Mouse (Mus musculus): Measurements from ENCODE around the gene Twist2. TPM values are rescaled to one million over a fixed set of nuclear protein-coding genes. Genes with fewer than 3 reads are reported as not detected.

The Twist2 gene
- polyA plus RNA-seq, 1 experiment from 2014 or later, result 6.5 TPM

GRCm38 (mm10) chr1:91851300-91851699 lies 50.0 kb downstream of the Twist2 start:
- Histone ChIP-seq H3K4me1 (ENCODE audit: control insufficient read depth, insufficient read depth, low read length) (no peaks in the 10 kb centered on the region), H3K9ac (ENCODE audit: low read depth, low read length) (no peak overlapping the region), H3K27me3 (ENCODE audit: control insufficient read depth, insufficient read depth, low read length) (no peaks in the 10 kb centered on the region), H3K4me2 (no peak overlapping the region), H3K4me3 (ENCODE audit: low read depth, low read length) (no peak overlapping the region), H3K36me3 (ENCODE audit: control insufficient read depth, insufficient read depth, low read length) (no peaks in the 10 kb centered on the region), H3K9me3 (replicated peaks; ENCODE audit: control insufficient read depth, low read length) (no peaks in the 10 kb centered on the region), H3K27ac (ENCODE audit: low read depth, low read length) (no peak overlapping the region)
- no peak for ATAC-seq (replicated peaks; ENCODE audit: insufficient number of reproducible peaks, low FRiP score, low TSS enrichment)
- 77% methylated on average over 7 of the region's 7 CpGs for WGBS (ENCODE audit: insufficient replicate concordance)

GRCm38 (mm10) chr1:91856771-91857664 lies 55.8 kb downstream of the Twist2 start:
- H3K36me3 ChIP-seq (ENCODE audit: control insufficient read depth, insufficient read depth, low read length), result no peaks in the 10 kb centered on the region
- no peaks in the 10 kb centered on the region for H3K27me3 ChIP-seq (ENCODE audit: control insufficient read depth, insufficient read depth, low read length)
- no peak overlapping the region for H3K27ac ChIP-seq (ENCODE audit: low read depth, low read length)
- H3K4me2 ChIP-seq, result no peak overlapping the region
- peaks cover 20% of the 10 kb centered on the region for H3K4me1 ChIP-seq (ENCODE audit: control insufficient read depth, insufficient read depth, low read length)
- ATAC-seq (replicated peaks; ENCODE audit: insufficient number of reproducible peaks, low FRiP score, low TSS enrichment), result no peak
- 41% methylated on average over 9 of the region's 9 CpGs for WGBS (ENCODE audit: insufficient replicate concordance)
- H3K4me3 ChIP-seq (ENCODE audit: low read depth, low read length), result no peak overlapping the region
- H3K9ac ChIP-seq (ENCODE audit: low read depth, low read length), result no peak overlapping the region
- H3K9me3 ChIP-seq (replicated peaks; ENCODE audit: control insufficient read depth, low read length), result no peaks in the 10 kb centered on the region

- no peak for ATAC-seq (replicated peaks; ENCODE audit: insufficient number of reproducible peaks, low FRiP score, low TSS enrichment)
- Histone ChIP-seq H3K27ac (ENCODE audit: low read depth, low read length) (no peak overlapping the region), H3K4me3 (ENCODE audit: low read depth, low read length) (no peak overlapping the region), H3K9ac (ENCODE audit: low read depth, low read length) (no peak overlapping the region), H3K36me3 (ENCODE audit: control insufficient read depth, insufficient read depth, low read length) (no peaks in the 10 kb centered on the region), H3K9me3 (replicated peaks; ENCODE audit: control insufficient read depth, low read length) (no peaks in the 10 kb centered on the region), H3K4me2 (no peak overlapping the region), H3K4me1 (ENCODE audit: control insufficient read depth, insufficient read depth, low read length) (peaks cover 20% of the 10 kb centered on the region), H3K27me3 (ENCODE audit: control insufficient read depth, insufficient read depth, low read length) (no peaks in the 10 kb centered on the region)
- WGBS (ENCODE audit: insufficient replicate concordance), result 69% methylated on average over 11 of the region's 11 CpGs
Measured at GRCm38 (mm10) chr1:91858101-91858790, 57.0 kb downstream of the Twist2 start.

GRCm38 (mm10) chr1:91858901-91859300 lies 57.6 kb downstream of the Twist2 start:
- Histone ChIP-seq H3K27me3 (ENCODE audit: control insufficient read depth, insufficient read depth, low read length) (no peaks in the 10 kb centered on the region), H3K9ac (ENCODE audit: low read depth, low read length) (no peak overlapping the region), H3K27ac (ENCODE audit: low read depth, low read length) (no peak overlapping the region), H3K4me3 (ENCODE audit: low read depth, low read length) (no peak overlapping the region), H3K4me1 (ENCODE audit: control insufficient read depth, insufficient read depth, low read length) (peaks cover 20% of the 10 kb centered on the region), H3K36me3 (ENCODE audit: control insufficient read depth, insufficient read depth, low read length) (no peaks in the 10 kb centered on the region), H3K4me2 (no peak overlapping the region), H3K9me3 (replicated peaks; ENCODE audit: control insufficient read depth, low read length) (no peaks in the 10 kb centered on the region)
- no peak for ATAC-seq (replicated peaks; ENCODE audit: insufficient number of reproducible peaks, low FRiP score, low TSS enrichment)
- 90% methylated on average over 1 of the region's 1 CpGs for WGBS (ENCODE audit: insufficient replicate concordance)

GRCm38 (mm10) chr1:91861511-91861910 lies 60.2 kb downstream of the Twist2 start:
- ATAC-seq (replicated peaks; ENCODE audit: insufficient number of reproducible peaks, low FRiP score, low TSS enrichment), result 0 out of 2 replicates have a peak, but pooled peaks have one; percentile 39
- Histone ChIP-seq H3K36me3 (ENCODE audit: control insufficient read depth, insufficient read depth, low read length) (no peaks in the 10 kb centered on the region), H3K27ac (ENCODE audit: low read depth, low read length) (no peak overlapping the region), H3K9me3 (replicated peaks; ENCODE audit: control insufficient read depth, low read length) (no peaks in the 10 kb centered on the region), H3K4me1 (ENCODE audit: control insufficient read depth, insufficient read depth, low read length) (peaks cover 20% of the 10 kb centered on the region), H3K27me3 (ENCODE audit: control insufficient read depth, insufficient read depth, low read length) (no peaks in the 10 kb centered on the region), H3K4me2 (no peak overlapping the region), H3K9ac (ENCODE audit: low read depth, low read length) (no peak overlapping the region), H3K4me3 (ENCODE audit: low read depth, low read length) (no peak overlapping the region)
- WGBS (ENCODE audit: insufficient replicate concordance), result 18% methylated on average over 7 of the region's 7 CpGs

GRCm38 (mm10) chr1:91866001-91866400 lies 64.7 kb downstream of the Twist2 start:
- no peaks in the 10 kb centered on the region for H3K9me3 ChIP-seq (replicated peaks; ENCODE audit: control insufficient read depth, low read length)
- H3K4me1 ChIP-seq (ENCODE audit: control insufficient read depth, insufficient read depth, low read length), result peaks cover 6% of the 10 kb centered on the region; the same call in 1 of the 2 replicates
- H3K9ac ChIP-seq (ENCODE audit: low read depth, low read length), result no peak overlapping the region
- H3K27ac ChIP-seq (ENCODE audit: low read depth, low read length), result no peak overlapping the region
- ATAC-seq (replicated peaks; ENCODE audit: insufficient number of reproducible peaks, low FRiP score, low TSS enrichment), result no peak
- no peaks in the 10 kb centered on the region for H3K36me3 ChIP-seq (ENCODE audit: control insufficient read depth, insufficient read depth, low read length)
- H3K27me3 ChIP-seq (ENCODE audit: control insufficient read depth, insufficient read depth, low read length), result no peaks in the 10 kb centered on the region
- no peak overlapping the region for H3K4me2 ChIP-seq
- WGBS (ENCODE audit: insufficient replicate concordance), result 34% methylated on average over 2 of the region's 2 CpGs
- no peak overlapping the region for H3K4me3 ChIP-seq (ENCODE audit: low read depth, low read length)

- 53% methylated on average over 6 of the region's 6 CpGs for WGBS (ENCODE audit: insufficient replicate concordance)
- ATAC-seq (replicated peaks; ENCODE audit: insufficient number of reproducible peaks, low FRiP score, low TSS enrichment), result no peak
- no peaks in the 10 kb centered on the region for H3K27me3 ChIP-seq (ENCODE audit: control insufficient read depth, insufficient read depth, low read length)
Measured at GRCm38 (mm10) chr1:91871101-91871500, 69.8 kb downstream of the Twist2 start.

GRCm38 (mm10) chr1:91872388-91873059 lies 71.3 kb downstream of the Twist2 start:
- peak; percentile 13; the same call in 1 of the 2 replicates for ATAC-seq (replicated peaks; ENCODE audit: insufficient number of reproducible peaks, low FRiP score, low TSS enrichment)
- H3K36me3 ChIP-seq (ENCODE audit: control insufficient read depth, insufficient read depth, low read length), result no peaks in the 10 kb centered on the region
- H3K27me3 ChIP-seq (ENCODE audit: control insufficient read depth, insufficient read depth, low read length), result no peaks in the 10 kb centered on the region
- peaks cover 11% of the 10 kb centered on the region for H3K4me1 ChIP-seq (ENCODE audit: control insufficient read depth, insufficient read depth, low read length)
- 39% methylated on average over 8 of the region's 8 CpGs for WGBS (ENCODE audit: insufficient replicate concordance)
- no peak overlapping the region for H3K9ac ChIP-seq (ENCODE audit: low read depth, low read length)
- H3K27ac ChIP-seq (ENCODE audit: low read depth, low read length), result no peak overlapping the region
- H3K9me3 ChIP-seq (replicated peaks; ENCODE audit: control insufficient read depth, low read length), result no peaks in the 10 kb centered on the region
- no peak overlapping the region for H3K4me3 ChIP-seq (ENCODE audit: low read depth, low read length)
- no peak overlapping the region for H3K4me2 ChIP-seq

More at GRCm38 (mm10) chr1:91871101-91871500, 69.8 kb downstream of the Twist2 start:
- Histone ChIP-seq H3K36me3 (ENCODE audit: control insufficient read depth, insufficient read depth, low read length) (no peaks in the 10 kb centered on the region), H3K27ac (ENCODE audit: low read depth, low read length) (no peak overlapping the region), H3K4me1 (ENCODE audit: control insufficient read depth, insufficient read depth, low read length) (peaks cover 11% of the 10 kb centered on the region), H3K4me3 (ENCODE audit: low read depth, low read length) (no peak overlapping the region), H3K9ac (ENCODE audit: low read depth, low read length) (no peak overlapping the region), H3K4me2 (no peak overlapping the region), H3K9me3 (replicated peaks; ENCODE audit: control insufficient read depth, low read length) (no peaks in the 10 kb centered on the region)
